Mouse (Mus musculus) C2C12 (cell line): ENCODE results near the gene Ptbp1. TPM values are rescaled to one million over a fixed set of nuclear protein-coding genes. Genes with fewer than 3 reads are reported as not detected.

Experiments
- H3K27me3 ChIP-seq: one replicate; pipeline ENCODE4 v1.6.1; 2011; ENCODE audit not compliant: control insufficient read depth, insufficient read depth, insufficient read length
- H3K36me3 ChIP-seq: one replicate; pipeline ENCODE4 v1.6.1; 2011; ENCODE audit not compliant: control insufficient read depth, insufficient read depth
- H3K4me3 ChIP-seq: one replicate; pipeline ENCODE4 v1.5.1; 2011; ENCODE audit warnings: mild to moderate bottlenecking, control low read depth; ENCODE audit not compliant: poor library complexity, insufficient read depth, severe bottlenecking
- H3K79me2 ChIP-seq: one replicate; pipeline ENCODE4 v1.6.1; 2011; ENCODE audit not compliant: control insufficient read depth, insufficient read depth
- H3K79me3 ChIP-seq: one replicate; pipeline ENCODE4 v1.6.1; 2011; ENCODE audit warnings: low read depth, control low read depth
- H3ac ChIP-seq: one replicate; pipeline ENCODE3; 2011; ENCODE audit warnings: low read depth; ENCODE audit not compliant: control insufficient read depth, insufficient read length
- CEBPB ChIP-seq: IDR thresholded peaks from one replicate; pipeline ENCODE4 v1.6.1; 2011; ENCODE audit warnings: low read depth, mild to moderate bottlenecking, control low read depth, moderate library complexity
- CTCF ChIP-seq: IDR thresholded peaks from one replicate; pipeline ENCODE4 v1.5.1; 2011; ENCODE audit not compliant: control insufficient read depth, insufficient read depth, insufficient read length
- FOSL1 ChIP-seq: IDR thresholded peaks from one replicate; pipeline ENCODE4 v1.8.0; 2011; ENCODE audit warnings: mild to moderate bottlenecking, low read length; ENCODE audit not compliant: poor library complexity, insufficient read depth, severe bottlenecking
- MAX ChIP-seq: IDR thresholded peaks from one replicate; pipeline ENCODE4 v1.6.1; 2011; ENCODE audit warnings: mild to moderate bottlenecking, control low read depth
- MYOD1 ChIP-seq: IDR thresholded peaks from one replicate; pipeline ENCODE4 v1.6.1; 2011; ENCODE audit warnings: low read depth; ENCODE audit not compliant: control insufficient read depth, insufficient read length
- MYOG ChIP-seq: IDR thresholded peaks from one replicate; pipeline ENCODE4 v1.6.1; 2011; ENCODE audit not compliant: control insufficient read depth, insufficient read length; ENCODE audit errors: extremely low read depth
- USF1 ChIP-seq: IDR thresholded peaks from one replicate; pipeline ENCODE4 v1.6.1; 2011; ENCODE audit warnings: low read depth, mild to moderate bottlenecking, control low read depth, moderate library complexity
- polyA plus RNA-seq: library from polyadenylated mRNA; unstranded; fragments of >200 nt; fragmentation: generic; extraction: Trizol; gene quantifications from one replicate; pipeline ENCODE4 v1.2.1, GENCODE M21; 2012; ENCODE audit warnings: missing spikeins

Gene Ptbp1
- polyA plus RNA-seq, 1 experiment = 345 TPM

- no peak overlapping the region for H3ac ChIP-seq
- H3K79me2 ChIP-seq = peaks cover 55% of the 10 kb centered on the region
- H3K36me3 ChIP-seq = peaks cover 78% of the 10 kb centered on the region
- no peak overlapping the region for H3K4me3 ChIP-seq
- TF ChIP-seq MYOD1 (no peak), MYOG (no peak), FOSL1 (no peak), CTCF (no peak), USF1 (no peak), CEBPB (no peak), MAX (no peak)
- H3K79me3 ChIP-seq = peaks cover 43% of the 10 kb centered on the region
- H3K27me3 ChIP-seq = no peaks in the 10 kb centered on the region
Measured at GRCm38 (mm10) chr10:79862049-79862788, 8.0 kb downstream of the Ptbp1 start.

DNA sequence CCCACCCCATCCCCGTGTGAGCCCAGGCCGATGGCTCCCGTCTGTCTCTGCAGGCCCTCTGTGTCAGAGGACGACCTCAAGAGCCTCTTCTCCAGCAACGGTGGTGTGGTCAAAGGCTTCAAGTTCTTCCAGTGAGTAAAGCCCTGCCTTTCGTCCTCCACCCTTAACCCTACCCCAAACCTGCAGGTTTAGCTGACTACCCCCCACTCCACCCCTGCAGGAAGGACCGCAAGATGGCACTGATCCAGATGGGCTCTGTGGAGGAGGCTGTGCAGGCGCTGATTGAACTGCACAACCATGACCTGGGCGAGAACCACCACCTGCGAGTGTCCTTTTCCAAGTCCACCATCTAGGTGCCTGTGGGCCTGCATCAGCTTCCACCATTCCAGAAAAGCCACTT lies 8.7 kb downstream of the Ptbp1 start:
- Histone ChIP-seq H3K27me3 (no peaks in the 10 kb centered on the region), H3K79me3 (peaks cover 36% of the 10 kb centered on the region), H3K36me3 (peaks cover 71% of the 10 kb centered on the region), H3K4me3 (no peak overlapping the region), H3K79me2 (peaks cover 48% of the 10 kb centered on the region), H3ac (no peak overlapping the region)
- TF ChIP-seq USF1 (no peak), CEBPB (no peak), MYOD1 (no peak), MYOG (no peak), CTCF (no peak), FOSL1 (no peak), MAX (no peak)

GRCm38 (mm10) chr10:79864351-79865188 lies 10.3 kb downstream of the Ptbp1 start:
- H3K79me2 ChIP-seq = peaks cover 31% of the 10 kb centered on the region
- no peak for TF ChIP-seq MYOG
- peaks cover 20% of the 10 kb centered on the region for H3K79me3 ChIP-seq
- H3K27me3 ChIP-seq = no peaks in the 10 kb centered on the region
- no peak overlapping the region for H3ac ChIP-seq
- peaks cover 54% of the 10 kb centered on the region for H3K36me3 ChIP-seq
- no peak overlapping the region for H3K4me3 ChIP-seq

DNA sequence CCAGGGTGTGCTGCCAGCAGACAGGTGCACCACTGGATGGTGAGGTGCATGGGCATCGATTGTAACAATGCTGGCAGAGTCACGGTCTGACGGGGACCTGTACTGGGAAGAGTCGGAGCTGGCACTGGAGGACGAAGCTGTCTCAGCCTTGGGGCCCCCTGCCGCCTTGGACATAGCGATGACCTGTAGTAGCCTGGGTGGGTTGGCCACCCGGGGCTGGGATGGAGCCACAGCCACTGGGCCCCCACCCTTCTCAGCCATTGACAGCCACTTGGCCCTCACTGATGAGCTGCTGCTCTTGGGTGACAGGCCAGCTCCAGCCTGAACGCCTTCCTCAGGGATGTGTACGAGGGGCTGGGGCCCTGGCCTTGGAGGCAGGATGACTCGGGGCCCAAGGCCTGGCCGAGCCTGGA lies 11.0 kb downstream of the Ptbp1 start:
- H3K79me2 ChIP-seq = peaks cover 25% of the 10 kb centered on the region
- H3K79me3 ChIP-seq = peaks cover 14% of the 10 kb centered on the region
- TF ChIP-seq MAX = no peak
- TF ChIP-seq MYOD1 = no peak
- TF ChIP-seq CTCF = no peak
- no peak for TF ChIP-seq CEBPB
- TF ChIP-seq MYOG = no peak
- TF ChIP-seq FOSL1 = no peak
- no peak for TF ChIP-seq USF1
- no peaks in the 10 kb centered on the region for H3K27me3 ChIP-seq
- H3K36me3 ChIP-seq = peaks cover 48% of the 10 kb centered on the region
- no peak overlapping the region for H3ac ChIP-seq
- no peak overlapping the region for H3K4me3 ChIP-seq

DNA sequence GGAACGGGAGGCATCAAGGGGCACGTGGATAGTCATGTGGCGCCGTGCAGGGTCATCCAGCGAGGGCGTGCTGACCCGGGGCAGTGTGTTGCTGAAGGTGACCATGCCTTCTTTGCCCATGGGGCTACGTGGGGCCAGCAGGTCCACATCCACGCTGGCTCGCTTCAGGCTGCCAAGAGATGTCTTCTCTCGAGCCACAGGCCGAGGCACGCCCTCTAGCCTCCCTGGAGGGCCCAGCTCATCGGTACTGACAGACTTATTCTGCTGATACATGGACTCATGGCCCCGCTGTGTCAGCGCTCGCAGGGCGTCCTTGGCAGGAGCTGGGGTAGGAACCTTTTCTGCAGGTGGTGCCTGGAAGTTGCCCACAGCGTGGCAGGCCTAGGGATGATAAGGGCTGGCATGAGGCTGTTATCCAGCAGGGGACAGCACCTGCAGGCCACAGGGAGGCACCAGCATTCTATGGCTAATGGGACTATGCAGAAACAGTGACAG lies 11.6 kb downstream of the Ptbp1 start:
- Histone ChIP-seq H3K36me3 (peaks cover 42% of the 10 kb centered on the region), H3K27me3 (no peaks in the 10 kb centered on the region), H3ac (no peak overlapping the region), H3K4me3 (no peak overlapping the region), H3K79me3 (peaks cover 9% of the 10 kb centered on the region), H3K79me2 (peaks cover 18% of the 10 kb centered on the region)
- TF ChIP-seq CEBPB (no peak), CTCF (peak; percentile 21), MYOG (no peak)
